Mouse (Mus musculus) stomach, adult 2 months (tissue): Measurements from ENCODE around the gene Tmsb15l. TPM values are rescaled to one million over a fixed set of nuclear protein-coding genes. Genes with fewer than 3 reads are reported as not detected.

Experiments used
- polyA plus RNA-seq: library from polyadenylated mRNA; depleted of rRNA; stranded (reverse); fragments of >200 nt; gene quantifications from 2 replicates; pipeline ENCODE4 v1.2.3, GENCODE M21; 2012; rRNA removed

Gene Tmsb15l
- polyA plus RNA-seq, result 0.15 TPM in 1 of 2 replicates, not detected in the other

GRCm38 (mm10) chrX:136976424-136977084, at the start of gene Tmsb15l, which contains the start of gene Tmsb15b1:
Tmsb15l (minus strand) TSS chrX:136976869.
Tmsb15b1 (minus strand) TSS chrX:136976874.

DNA sequence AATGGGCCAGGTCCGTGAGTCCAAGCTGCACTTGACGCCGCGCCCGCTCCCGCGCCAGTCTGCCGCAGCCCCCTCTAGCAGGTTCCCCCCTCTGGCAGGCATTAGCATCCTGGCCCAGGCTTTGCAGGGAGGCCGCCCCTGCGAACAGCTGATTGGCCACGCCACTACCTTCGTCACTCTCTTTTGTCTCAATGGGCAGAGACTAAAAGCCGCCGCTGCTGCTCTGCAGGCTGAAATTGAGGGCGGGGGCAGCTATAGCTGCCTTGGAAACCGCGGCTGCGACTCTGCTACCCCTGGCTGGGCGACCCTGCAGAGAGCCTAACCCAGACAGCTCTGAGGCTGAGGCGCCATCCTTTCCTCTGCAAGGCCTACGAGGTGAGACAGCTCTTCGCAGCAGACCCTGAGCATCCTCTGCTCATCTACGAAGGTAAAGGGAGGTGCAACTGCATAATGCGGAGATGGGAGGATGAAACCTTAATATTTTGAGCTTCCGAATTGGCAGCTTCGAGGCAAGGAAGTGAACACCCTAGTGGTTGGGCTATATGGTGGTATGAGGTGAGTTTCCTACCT, 16.4 kb upstream of the Tmsb15l start, which contains the start of gene Zcchc18:
Gene Zcchc18 (plus strand): TSS at position 178 of the 570 bp plus-strand sequence.

DNA sequence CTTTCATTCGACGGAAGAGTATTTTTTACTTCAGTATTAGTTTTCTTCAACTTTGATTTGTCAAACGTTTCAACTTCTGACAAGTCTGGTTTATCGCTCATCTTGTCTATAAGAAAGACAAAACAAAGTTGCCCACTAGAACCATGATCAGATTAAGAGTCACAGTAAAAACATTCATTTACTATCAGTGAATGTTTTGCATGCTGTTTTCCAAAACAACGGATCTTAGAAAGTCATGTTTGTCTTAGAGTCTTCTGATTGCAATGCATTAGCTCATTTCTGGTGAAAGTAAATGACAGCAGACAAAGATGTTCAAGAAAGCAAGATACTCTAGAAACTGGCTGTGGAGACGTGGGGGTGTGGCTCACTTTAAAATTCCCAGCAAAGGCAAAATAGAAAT, 1.3 kb downstream of the Tmsb15l start, which contains the start of gene Tmsb15b2:
Gene Tmsb15b2 (minus strand): TSS at position 101 of the 400 bp plus-strand sequence.

GRCm38 (mm10) chrX:136927031-136927430, 49.6 kb downstream of the Tmsb15l start, which contains the start of gene H2bfm:
H2bfm (plus strand) TSS chrX:136927325.

Other genes starting within 250 kb of the Tmsb15l start
- gene Morf4l2, start 233.2 kb downstream of the Tmsb15l start, polyA plus RNA-seq, result 4.5 and 7.0 TPM in 2 replicates
- not detected in 2 replicates for gene Glra4, start 196.7 kb downstream of the Tmsb15l start, polyA plus RNA-seq
- 2.2 and 2.8 TPM in 2 replicates for gene Plp1, start 154.2 kb downstream of the Tmsb15l start, polyA plus RNA-seq
- not detected in 2 replicates for gene Rab9b, start 108.1 kb downstream of the Tmsb15l start, polyA plus RNA-seq
- not detected in 2 replicates for gene H2bfm, start 49.5 kb downstream of the Tmsb15l start, polyA plus RNA-seq
- gene Tmsb15b2, start 1.4 kb downstream of the Tmsb15l start, polyA plus RNA-seq, result not detected in 2 replicates
- not detected in 2 replicates for gene Tmsb15b1, start within 50 bp of the Tmsb15l start, polyA plus RNA-seq
- gene Zcchc18, start 16.3 kb upstream of the Tmsb15l start, polyA plus RNA-seq, result 0.16 and 0.40 TPM in 2 replicates
- gene Slc25a53, start 61.4 kb upstream of the Tmsb15l start, polyA plus RNA-seq, result 0.42 and 0.43 TPM in 2 replicates
- 0.14 and 0.23 TPM in 2 replicates for gene Fam199x, start 72.7 kb upstream of the Tmsb15l start, polyA plus RNA-seq
- gene Esx1, start 145.2 kb upstream of the Tmsb15l start, polyA plus RNA-seq, result not detected in 2 replicates